Mouse (Mus musculus) CH12.LX (cell line): ENCODE data around the gene Kcnma1. TPM values are rescaled to one million over a fixed set of nuclear protein-coding genes. Genes with fewer than 3 reads are reported as not detected.

ENCODE experiments used
- DNase-seq: peaks from one replicate; pipeline ENCODE4 v3.0.0-alpha.2; 2013; ENCODE audit errors: extremely low read depth
- H3K27ac ChIP-seq: 2 replicates; pipeline ENCODE4 v1.5.1; 2012; ENCODE audit warnings: low read depth, mild to moderate bottlenecking, control low read depth, moderate library complexity; ENCODE audit not compliant: insufficient read depth
- H3K27me3 ChIP-seq: replicated peaks from 2 replicates; pipeline ENCODE3; 2012; ENCODE audit warnings: inconsistent platforms
- H3K36me3 ChIP-seq, 2 experiments: replicated peaks in 1 of 2; 2 replicates each; pipeline versions ENCODE3 to v1.6.1; 2012; ENCODE audit warnings: inconsistent platforms in 1 of 2, low read length in 1 of 2, mild to moderate bottlenecking in 1 of 2, mixed read lengths in 1 of 2, moderate library complexity in 1 of 2; ENCODE audit not compliant: control insufficient read depth in 1 of 2, insufficient read depth in 1 of 2
- H3K4me1 ChIP-seq, 2 experiments: 2 replicates each; pipeline ENCODE4 v1.6.1; 2012; ENCODE audit warnings: inconsistent platforms in 1 of 2, moderate library complexity in 1 of 2; ENCODE audit not compliant: insufficient read depth in 2 of 2, control insufficient read depth in 1 of 2
- H3K4me2 ChIP-seq: 2 replicates; pipeline ENCODE4 v1.6.1; 2012; ENCODE audit warnings: low read depth, mild to moderate bottlenecking, control low read depth; ENCODE audit not compliant: poor library complexity, insufficient read depth, severe bottlenecking
- H3K4me3 ChIP-seq, 3 experiments: fragments of 150-350 bp in 1 of 3; sonication (generic) in 1 of 3; replicated peaks in 1 of 3; 2 replicates each; pipeline versions ENCODE3 to v1.5.1; 2011 to 2012; ENCODE audit warnings: low read depth in 2 of 3, low read length in 2 of 3, mild to moderate bottlenecking in 2 of 3, moderate library complexity in 2 of 3, control low read depth in 1 of 3, improper control_type of control experiment in 1 of 3, inconsistent platforms in 1 of 3, mixed read lengths in 1 of 3; ENCODE audit not compliant: poor library complexity in 1 of 3
- H3K79me2 ChIP-seq: replicated peaks from 2 replicates; pipeline ENCODE4 v1.6.1; 2012; ENCODE audit warnings: mild to moderate bottlenecking, moderate library complexity; ENCODE audit not compliant: control insufficient read depth, poor library complexity, insufficient read depth, severe bottlenecking; ENCODE audit errors: extremely low read depth
- H3K9ac ChIP-seq: 2 replicates; pipeline ENCODE4 v1.6.1; 2012; ENCODE audit warnings: low read depth, mild to moderate bottlenecking, control low read depth, moderate library complexity; ENCODE audit not compliant: insufficient read depth
- H3K9me3 ChIP-seq: replicated peaks from 2 replicates; pipeline ENCODE3; 2012; ENCODE audit warnings: low read length, inconsistent platforms, mixed read lengths
- CTCF ChIP-seq, 2 experiments: IDR thresholded peaks in 1 of 2; conservative IDR thresholded peaks in 1 of 2; 2 replicates each; pipeline ENCODE4 v1.5.1; 2011 to 2012; ENCODE audit warnings: low read depth in 2 of 2, low read length in 2 of 2, improper control_type of control experiment in 1 of 2, inconsistent platforms in 1 of 2, mild to moderate bottlenecking in 1 of 2, moderate library complexity in 1 of 2
- E2F4 ChIP-seq: IDR thresholded peaks from 2 replicates; pipeline ENCODE4 v1.6.1; 2011; ENCODE audit warnings: low read depth, low read length, improper control_type of control experiment; ENCODE audit not compliant: insufficient replicate concordance
- GABPA ChIP-seq: IDR thresholded peaks from 2 replicates; pipeline ENCODE4 v1.6.1; 2012; ENCODE audit warnings: low read depth, low read length, improper control_type of control experiment, inconsistent platforms; ENCODE audit not compliant: insufficient replicate concordance
- JUN ChIP-seq: IDR thresholded peaks from 2 replicates; pipeline ENCODE4 v1.6.1; 2011; ENCODE audit warnings: low read depth, mild to moderate bottlenecking, low read length, improper control_type of control experiment, moderate library complexity; ENCODE audit not compliant: insufficient read depth
- JUND ChIP-seq: conservative IDR thresholded peaks from 2 replicates; pipeline ENCODE4 v1.6.1; 2011; ENCODE audit warnings: low read depth, low read length, improper control_type of control experiment
- MAX ChIP-seq: IDR thresholded peaks from 2 replicates; pipeline ENCODE4 v1.6.1; 2011; ENCODE audit warnings: low read length, improper control_type of control experiment
- MEF2A ChIP-seq: IDR thresholded peaks from 2 replicates; pipeline ENCODE4 v1.6.1; 2014; ENCODE audit warnings: low read depth, mild to moderate bottlenecking, inconsistent platforms, low read length, improper control_type of control experiment, borderline replicate concordance
- POLR2AphosphoS2 ChIP-seq: IDR thresholded peaks from 2 replicates; pipeline ENCODE4 v1.6.1; 2011; ENCODE audit warnings: low read depth, low read length, improper control_type of control experiment
- RAD21 ChIP-seq: IDR thresholded peaks from 2 replicates; pipeline ENCODE4 v1.6.1; 2011; ENCODE audit warnings: low read depth, mild to moderate bottlenecking, low read length, improper control_type of control experiment, moderate library complexity
- SIN3A ChIP-seq: IDR thresholded peaks from 2 replicates; pipeline ENCODE4 v1.6.1; 2012; ENCODE audit warnings: low read length, improper control_type of control experiment, inconsistent platforms
- SMC3 ChIP-seq: IDR thresholded peaks from 2 replicates; pipeline ENCODE4 v1.6.1; 2011; ENCODE audit warnings: low read depth, low read length, improper control_type of control experiment
- TBP ChIP-seq: conservative IDR thresholded peaks from 2 replicates; pipeline ENCODE4 v1.6.1; 2011; ENCODE audit warnings: low read depth, low read length, improper control_type of control experiment
- USF1 ChIP-seq: IDR thresholded peaks from 2 replicates; pipeline ENCODE4 v1.6.1; 2014; ENCODE audit warnings: low read depth, mild to moderate bottlenecking, inconsistent platforms, low read length, improper control_type of control experiment
- USF2 ChIP-seq: conservative IDR thresholded peaks from 2 replicates; pipeline ENCODE4 v1.6.1; 2011; ENCODE audit warnings: low read depth, low read length, improper control_type of control experiment
- ZC3H11A ChIP-seq: IDR thresholded peaks from 2 replicates; pipeline ENCODE4 v1.6.1; 2012; ENCODE audit warnings: low read depth, mild to moderate bottlenecking, inconsistent platforms, low read length, improper control_type of control experiment
- ZMIZ1 ChIP-seq: IDR thresholded peaks from 2 replicates; pipeline ENCODE4 v1.6.1; 2012; ENCODE audit warnings: low read depth, mild to moderate bottlenecking, inconsistent platforms, low read length, improper control_type of control experiment
- dilution Hi-C: fragments of 300-500 bp; cut with MboI; formaldehyde crosslinking; loops from 2 replicates; pipeline ENCODE4 v1.14.3; 2020; ENCODE audit warnings: low sequenced_read_pairs; ENCODE audit not compliant: extremely low pct_unique_long_range_greater_than_20kb, extremely low pct_ligation_motif_present
- in situ Hi-C: fragments of 300-500 bp; cut with MboI; formaldehyde crosslinking; loops from 3 replicates; pipeline ENCODE4 v1.14.3; 2019; ENCODE audit warnings: low sequenced_read_pairs, low pct_ligation_motif_present, low pct_unique_long_range_greater_than_20kb, mixed read lengths
- polyA plus RNA-seq: library from polyadenylated mRNA; unstranded; fragments of >175 nt; gene quantifications from 2 replicates; pipeline ENCODE4 v1.2.1, GENCODE M21; 2012; ENCODE audit warnings: low read depth; ENCODE audit not compliant: insufficient read length
- total RNA-seq, 2 experiments: library from RNA; depleted of rRNA; stranded (reverse); fragments of 300-350 nt in 1 of 2; fragments of >200 nt in 1 of 2; gene quantifications; 2 replicates each; pipeline ENCODE4 v1.2.3; 2012 to 2014

Gene Kcnma1
- total and polyA plus RNA-seq, 3 experiments = 0.10 to 0.17 (median 0.12) TPM

DNA sequence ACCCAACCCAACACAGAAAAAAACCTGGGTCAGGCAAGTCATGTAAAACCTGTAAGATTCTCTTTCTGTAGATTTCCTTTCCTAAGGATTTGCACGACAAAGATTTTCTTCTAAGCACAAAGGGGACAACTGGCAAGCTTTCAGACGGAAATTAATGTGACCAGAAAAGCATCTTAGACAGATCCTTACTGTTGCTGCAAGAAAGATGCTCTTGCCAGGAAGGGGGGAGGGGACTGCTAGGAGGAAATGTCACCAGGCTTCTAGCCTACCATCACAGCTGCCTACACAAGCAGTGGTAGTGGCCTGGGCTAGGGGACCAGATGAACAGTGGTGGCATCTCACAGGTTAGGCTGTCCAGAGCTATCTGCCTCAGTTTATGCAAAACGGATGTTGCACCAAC is 308.6 kb downstream of the Kcnma1 start:
- no peaks in the 10 kb centered on the region for H3K79me2 ChIP-seq
- in situ Hi-C loops (no loop called here), dilution Hi-C loops (no loop called here)
- H3K9ac ChIP-seq = no peak overlapping the region
- peaks cover 0 to 18% of the 10 kb centered on the region in 2 experiments; a peak in 2 of 4 replicates for H3K4me1 ChIP-seq
- H3K27ac ChIP-seq = no peak overlapping the region
- no peaks in the 10 kb centered on the region for H3K36me3 ChIP-seq
- H3K27me3 ChIP-seq = no peaks in the 10 kb centered on the region
- no peak overlapping the region for H3K4me3 ChIP-seq
- no peak overlapping the region for H3K4me2 ChIP-seq
- no peaks in the 10 kb centered on the region for H3K9me3 ChIP-seq
- DNase-seq = no peak
- no peak for TF ChIP-seq SMC3
- no peak for TF ChIP-seq JUN
- TF ChIP-seq ZMIZ1 = no peak
- TF ChIP-seq POLR2AphosphoS2 = no peak
- no peak for TF ChIP-seq E2F4
- TF ChIP-seq CTCF (conservative IDR thresholded peaks at IDR 0.05 in 1 of 2, IDR thresholded peaks at IDR 0.05 in 1 of 2; ENCODE audit: low read depth in 2 of 2, low read length in 2 of 2) = no peak
- TF ChIP-seq RAD21 = no peak
- TF ChIP-seq JUND = no peak
- no peak for TF ChIP-seq MAX
- no peak for TF ChIP-seq ZC3H11A
- no peak for TF ChIP-seq USF1
- TF ChIP-seq GABPA = no peak

DNA sequence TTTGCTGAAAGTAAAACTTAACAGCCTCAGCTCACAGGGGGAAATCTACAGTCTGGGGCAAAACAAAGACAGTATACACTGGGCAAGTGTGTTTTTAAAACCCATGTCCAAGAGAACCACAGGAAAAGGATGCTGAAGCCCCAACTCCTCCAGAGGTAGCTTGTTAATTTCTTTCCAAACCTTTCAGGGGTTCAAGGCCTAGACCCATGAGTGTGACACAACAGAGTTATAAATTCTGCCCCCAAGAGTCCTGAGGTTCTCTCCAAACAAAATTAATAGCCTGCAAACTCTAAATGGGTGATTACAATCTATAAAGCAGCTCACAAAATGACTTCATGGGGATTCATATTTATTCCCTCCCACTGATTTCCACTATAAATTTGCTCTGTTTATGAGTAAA is 310.0 kb downstream of the Kcnma1 start:
- H3K9ac ChIP-seq = no peak overlapping the region
- H3K4me2 ChIP-seq = no peak overlapping the region
- no peak overlapping the region for H3K27ac ChIP-seq
- dilution Hi-C loops (no loop called here), in situ Hi-C loops (no loop called here)
- H3K9me3 ChIP-seq = no peaks in the 10 kb centered on the region
- no peaks in the 10 kb centered on the region for H3K36me3 ChIP-seq
- no peak for TF ChIP-seq JUND
- no peak for TF ChIP-seq JUN
- no peak for TF ChIP-seq TBP
- no peak for TF ChIP-seq MEF2A
- TF ChIP-seq SIN3A = no peak
- TF ChIP-seq USF2 = no peak
- peaks cover 0 to 18% of the 10 kb centered on the region in 2 experiments; a peak in 2 of 4 replicates for H3K4me1 ChIP-seq
- no peak overlapping the region for H3K4me3 ChIP-seq
- H3K79me2 ChIP-seq = no peaks in the 10 kb centered on the region
- DNase-seq = no peak
- no peaks in the 10 kb centered on the region for H3K27me3 ChIP-seq

DNA sequence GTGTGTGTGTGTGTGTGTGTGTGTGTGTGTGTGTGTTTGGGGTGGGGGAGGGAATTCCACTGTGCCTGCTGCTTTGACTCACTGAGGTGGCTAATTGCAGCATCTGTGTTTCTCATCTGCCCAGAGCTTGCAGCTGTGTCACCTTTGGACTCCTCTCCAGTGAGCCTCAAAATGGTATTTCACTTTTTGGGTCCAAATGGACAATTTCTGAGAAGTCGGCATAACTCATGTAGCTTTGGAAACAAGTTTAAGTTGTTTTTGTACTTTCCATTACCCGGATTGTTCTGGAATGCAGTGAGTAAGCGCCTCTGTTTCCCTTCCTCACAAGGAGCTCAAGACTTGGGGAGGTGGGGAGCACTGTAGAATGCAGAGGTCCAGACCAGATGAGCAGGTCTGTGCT is 317.9 kb downstream of the Kcnma1 start:
- Histone ChIP-seq H3K9ac (no peak overlapping the region), H3K4me2 (no peak overlapping the region), H3K27me3 (no peaks in the 10 kb centered on the region), H3K4me3 (no peak overlapping the region), H3K4me1 (no peaks in the 10 kb centered on the region), H3K79me2 (no peaks in the 10 kb centered on the region), H3K36me3 (no peaks in the 10 kb centered on the region), H3K9me3 (no peaks in the 10 kb centered on the region), H3K27ac (no peak overlapping the region)
- no peak for DNase-seq
- in situ Hi-C loops = no loop called here
- TF ChIP-seq JUN = no peak
- dilution Hi-C loops = no loop called here
